Mouse (Mus musculus) spleen, adult 2 months (tissue): ENCODE results near the gene Auts2. TPM values are rescaled to one million over a fixed set of nuclear protein-coding genes. Genes with fewer than 3 reads are reported as not detected.

Experiments
- DNase-seq, 2 experiments: peaks; one replicate each; pipeline versions ENCODE4 v3.0.0 to v3.0.0-alpha.2; 2012 to 2021; ENCODE audit warnings: low spot score in 2 of 2, low read depth in 1 of 2
- H3K27ac ChIP-seq: fragments of 200-500 bp; 2 replicates; pipeline ENCODE4 v1.5.1; 2012; ENCODE audit warnings: low read length, inconsistent platforms; ENCODE audit not compliant: insufficient read depth
- H3K27me3 ChIP-seq: fragments of 200-500 bp; 2 replicates; pipeline ENCODE4 v1.6.1; 2012; ENCODE audit warnings: mild to moderate bottlenecking, moderate library complexity, low read length, inconsistent platforms; ENCODE audit not compliant: control insufficient read depth, insufficient read depth
- H3K36me3 ChIP-seq: fragments of 200-500 bp; 2 replicates; pipeline ENCODE4 v1.6.1; 2012; ENCODE audit warnings: mild to moderate bottlenecking, low read length, inconsistent platforms; ENCODE audit not compliant: control insufficient read depth, insufficient read depth
- H3K4me1 ChIP-seq: fragments of 200-500 bp; 2 replicates; pipeline ENCODE4 v1.6.1; 2011; ENCODE audit warnings: inconsistent platforms; ENCODE audit not compliant: control insufficient read depth, insufficient read depth, insufficient read length
- H3K4me3 ChIP-seq: fragments of 200-500 bp; 2 replicates; pipeline ENCODE4 v1.5.1; 2011; ENCODE audit warnings: mild to moderate bottlenecking, inconsistent platforms; ENCODE audit not compliant: insufficient read depth, insufficient read length; ENCODE audit errors: extremely low read depth
- CTCF ChIP-seq: fragments of 200-500 bp; IDR thresholded peaks from 2 replicates; pipeline ENCODE4 v1.5.1; 2011; ENCODE audit warnings: mild to moderate bottlenecking, inconsistent platforms; ENCODE audit not compliant: insufficient read depth, insufficient read length, insufficient replicate concordance; ENCODE audit errors: extremely low read depth
- POLR2A ChIP-seq: fragments of 200-500 bp; IDR thresholded peaks from 2 replicates; pipeline ENCODE4 v1.6.1; 2011; ENCODE audit warnings: low read depth, low read length, inconsistent platforms
- WGBS: fragments of 180-500 bp; shearing (Covaris S2); methylation state at CpG from one replicate; pipeline ENCODE4 v1.1.7; 2018; 5-methylcytosine and 5-hydroxymethylcytosine counted together
- polyA plus RNA-seq: library from polyadenylated mRNA; depleted of rRNA; stranded (reverse); fragments of >200 nt; gene quantifications from 2 replicates; pipeline ENCODE4 v1.2.3, GENCODE M21; 2012

Gene Auts2
- polyA plus RNA-seq, 1 experiment = 1.3 TPM

GRCm38 (mm10) chr5:132351139-132351538 lies 192.0 kb downstream of the Auts2 start:
- TF ChIP-seq CTCF (no peak), POLR2A (no peak)
- Histone ChIP-seq H3K27me3 (no peaks in the 10 kb centered on the region), H3K27ac (no peak overlapping the region), H3K36me3 (no peaks in the 10 kb centered on the region), H3K4me3 (no peak overlapping the region), H3K4me1 (no peaks in the 10 kb centered on the region)
- DNase-seq = no peak

GRCm38 (mm10) chr5:132341315-132341714 lies 201.8 kb downstream of the Auts2 start:
- TF ChIP-seq CTCF (no peak), POLR2A (no peak)
- Histone ChIP-seq H3K4me3 (no peak overlapping the region), H3K27ac (no peak overlapping the region), H3K36me3 (no peaks in the 10 kb centered on the region), H3K4me1 (no peaks in the 10 kb centered on the region), H3K27me3 (no peaks in the 10 kb centered on the region)
- no peak for DNase-seq
- 57% methylated on average over 3 of the region's 3 CpGs for WGBS

GRCm38 (mm10) chr5:132337677-132338076 lies 205.5 kb downstream of the Auts2 start:
- no peaks in the 10 kb centered on the region for H3K36me3 ChIP-seq
- no peak for TF ChIP-seq CTCF
- TF ChIP-seq POLR2A = no peak
- H3K4me3 ChIP-seq = no peak overlapping the region
- WGBS = 71% methylated on average over 3 of the region's 3 CpGs
- H3K27ac ChIP-seq = no peak overlapping the region
- no peaks in the 10 kb centered on the region for H3K4me1 ChIP-seq
- no peaks in the 10 kb centered on the region for H3K27me3 ChIP-seq
- no peak for DNase-seq

GRCm38 (mm10) chr5:132335719-132336118 lies 207.4 kb downstream of the Auts2 start:
- 90% methylated on average over 4 of the region's 4 CpGs for WGBS
- H3K27me3 ChIP-seq = no peaks in the 10 kb centered on the region
- H3K4me1 ChIP-seq = no peaks in the 10 kb centered on the region
- DNase-seq = no peak
- no peak overlapping the region for H3K4me3 ChIP-seq
- H3K27ac ChIP-seq = no peak overlapping the region
- TF ChIP-seq CTCF = no peak
- TF ChIP-seq POLR2A = no peak
- H3K36me3 ChIP-seq = no peaks in the 10 kb centered on the region

DNA sequence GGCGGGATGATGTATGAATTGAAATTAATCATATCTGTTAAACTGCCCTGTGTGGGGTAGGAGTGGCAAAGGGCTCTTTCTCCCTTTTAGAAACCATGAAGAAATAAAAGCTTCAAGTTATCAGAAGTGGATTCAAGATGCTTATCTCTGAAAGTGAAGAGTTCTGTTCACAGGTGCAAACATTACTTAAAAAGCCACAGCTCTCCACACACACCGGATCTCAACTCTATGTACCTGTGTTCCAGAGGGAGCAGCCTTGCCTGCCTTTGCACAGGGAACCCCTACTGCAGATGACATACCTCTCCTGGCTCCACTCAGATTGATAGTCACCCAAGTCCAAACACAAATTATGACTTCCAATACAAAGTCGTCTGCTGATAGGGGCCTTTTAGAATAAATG lies 208.3 kb downstream of the Auts2 start:
- WGBS = 84% methylated on average over 3 of the region's 3 CpGs
- H3K27ac ChIP-seq = no peak overlapping the region
- H3K4me1 ChIP-seq = no peaks in the 10 kb centered on the region
- no peaks in the 10 kb centered on the region for H3K36me3 ChIP-seq
- no peaks in the 10 kb centered on the region for H3K27me3 ChIP-seq
- H3K4me3 ChIP-seq = no peak overlapping the region
- DNase-seq = no peak
- no peak for TF ChIP-seq POLR2A
- TF ChIP-seq CTCF = no peak

GRCm38 (mm10) chr5:132333744-132334143 lies 209.4 kb downstream of the Auts2 start:
- Histone ChIP-seq H3K4me3 (no peak overlapping the region), H3K4me1 (no peaks in the 10 kb centered on the region), H3K27ac (no peak overlapping the region), H3K27me3 (no peaks in the 10 kb centered on the region), H3K36me3 (no peaks in the 10 kb centered on the region)
- 88% methylated on average over 2 of the region's 2 CpGs for WGBS
- TF ChIP-seq POLR2A = no peak
- no peak for TF ChIP-seq CTCF
- DNase-seq = no peak

DNA sequence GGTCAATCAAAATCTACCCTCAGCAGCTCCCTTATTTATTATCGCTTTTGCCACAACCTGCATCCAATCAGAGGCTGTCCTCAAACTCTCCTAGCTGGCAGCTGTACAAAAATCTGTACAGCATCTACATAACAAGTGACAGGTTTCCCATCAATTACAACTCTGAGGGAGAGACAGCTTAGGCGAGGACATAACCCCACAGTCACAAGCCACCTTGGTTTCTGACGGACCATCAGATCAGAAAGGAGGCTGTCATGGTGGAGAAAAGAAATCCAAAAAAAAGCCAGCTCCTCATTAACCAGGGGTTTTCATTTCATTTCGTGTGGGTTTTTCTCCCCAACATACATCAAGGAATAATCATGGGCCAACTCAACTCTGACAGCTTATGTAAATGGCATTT lies 210.6 kb downstream of the Auts2 start:
- TF ChIP-seq CTCF = no peak
- no peak for TF ChIP-seq POLR2A
- DNase-seq = no peak
- Histone ChIP-seq H3K4me3 (no peak overlapping the region), H3K27ac (no peak overlapping the region), H3K4me1 (no peaks in the 10 kb centered on the region), H3K36me3 (no peaks in the 10 kb centered on the region), H3K27me3 (no peaks in the 10 kb centered on the region)
- WGBS = 84% methylated on average over 4 of the region's 4 CpGs
